Mouse (Mus musculus) forebrain, embryonic 15.5 days (tissue): ENCODE results near the gene Pvrig. TPM values are rescaled to one million over a fixed set of nuclear protein-coding genes. Genes with fewer than 3 reads are reported as not detected.
"Not testable (repeated sequence)": the region's sequence is repeated elsewhere in the genome, so short reads cannot be mapped to it uniquely, and the experiment has no call there.

Experiments
- ATAC-seq: fragments of 200-750 bp; cut with Nextera tagmentation; replicated peaks from 2 replicates; pipeline ENCODE4 v1.8.0; 2017; ENCODE audit warnings: mild to moderate bottlenecking, moderate TSS enrichment, moderate library complexity
- H3K27ac ChIP-seq: fragments of 300-500 bp; sonication (generic); replicated peaks from 2 replicates; pipeline ENCODE4 v1.5.1; 2015; ENCODE audit warnings: mild to moderate bottlenecking, inconsistent platforms
- H3K27me3 ChIP-seq: fragments of 300-500 bp; sonication (generic); 2 replicates; pipeline ENCODE4 v1.6.1; 2015; ENCODE audit warnings: inconsistent platforms
- H3K36me3 ChIP-seq: fragments of 300-500 bp; sonication (generic); 2 replicates; pipeline ENCODE4 v1.6.1; 2015; ENCODE audit warnings: mild to moderate bottlenecking, inconsistent platforms
- H3K4me1 ChIP-seq: fragments of 300-500 bp; sonication (generic); 2 replicates; pipeline ENCODE4 v1.6.1; 2015; ENCODE audit warnings: inconsistent platforms
- H3K4me2 ChIP-seq: fragments of 300-500 bp; sonication (generic); replicated peaks from 2 replicates; pipeline ENCODE4 v1.6.1; 2015; ENCODE audit warnings: mild to moderate bottlenecking, inconsistent platforms
- H3K4me3 ChIP-seq: fragments of 300-500 bp; sonication (generic); 2 replicates; pipeline ENCODE4 v1.5.1; 2015; ENCODE audit warnings: mild to moderate bottlenecking, inconsistent platforms
- H3K9ac ChIP-seq: fragments of 300-500 bp; sonication (generic); replicated peaks from 2 replicates; pipeline ENCODE4 v1.6.1; 2015; ENCODE audit warnings: mild to moderate bottlenecking, inconsistent platforms
- H3K9me3 ChIP-seq: fragments of 300-500 bp; sonication (generic); 2 replicates; pipeline ENCODE4 v1.6.1; 2016; ENCODE audit warnings: inconsistent platforms
- WGBS: fragments of 180-500 bp; shearing (Covaris S2); methylation state at CpG from one replicate; pipeline ENCODE4 v1.1.7; 2015; ENCODE audit warnings: mixed read lengths; 5-methylcytosine and 5-hydroxymethylcytosine counted together
- polyA plus RNA-seq: library from polyadenylated mRNA; unstranded; fragments of >200 nt; fragmentation: Nextera tagmentation; extraction: Ambion mirVana; gene quantifications from 2 replicates; pipeline ENCODE4 v1.2.1, GENCODE M21; 2015

The Pvrig gene
- polyA plus RNA-seq = not detected in 2 replicates

- no peaks in the 10 kb centered on the region for H3K9me3 ChIP-seq
- no peak within 1 kb of the TSS for H3K27ac ChIP-seq
- 81% methylated on average over 2 of the region's 2 CpGs for WGBS
- no peak within 1 kb of the TSS for H3K4me3 ChIP-seq
- H3K27me3 ChIP-seq = no peaks in the 10 kb centered on the region
- H3K36me3 ChIP-seq = no peaks in the 10 kb centered on the region
- no peak within 1 kb of the TSS for H3K9ac ChIP-seq
- ATAC-seq = no peak
- no peak within 1 kb of the TSS for H3K4me2 ChIP-seq
- no peaks in the 10 kb centered on the region for H3K4me1 ChIP-seq
Measured at GRCm38 (mm10) chr5:138341661-138342060, at the start of gene Pvrig. TSS of gene Pvrig (plus strand) at chr5:138341961.

GRCm38 (mm10) chr5:138294158-138294557, 47.6 kb upstream of the Pvrig start:
- H3K9me3 ChIP-seq = no peaks in the 10 kb centered on the region
- no peak overlapping the region for H3K4me2 ChIP-seq
- H3K36me3 ChIP-seq = no peaks in the 10 kb centered on the region
- no peaks in the 10 kb centered on the region for H3K4me1 ChIP-seq
- H3K4me3 ChIP-seq = no peak overlapping the region
- H3K27ac ChIP-seq = no peak overlapping the region
- ATAC-seq = no peak
- no peak overlapping the region for H3K9ac ChIP-seq
- H3K27me3 ChIP-seq = no peaks in the 10 kb centered on the region

GRCm38 (mm10) chr5:138299613-138300012, 42.1 kb upstream of the Pvrig start:
- ATAC-seq = no peak
- Histone ChIP-seq H3K4me3 (no peak overlapping the region), H3K9me3 (no peaks in the 10 kb centered on the region), H3K4me1 (no peaks in the 10 kb centered on the region), H3K27ac (no peak overlapping the region), H3K9ac (no peak overlapping the region), H3K4me2 (no peak overlapping the region), H3K27me3 (no peaks in the 10 kb centered on the region), H3K36me3 (no peaks in the 10 kb centered on the region)
- 89% methylated on average over 2 of the region's 2 CpGs for WGBS

- no peaks in the 10 kb centered on the region for H3K4me1 ChIP-seq
- 95% methylated on average over 3 of the region's 3 CpGs for WGBS
- no peaks in the 10 kb centered on the region for H3K36me3 ChIP-seq
- ATAC-seq = no peak
- H3K27me3 ChIP-seq = no peaks in the 10 kb centered on the region
- no peak overlapping the region for H3K4me2 ChIP-seq
- H3K4me3 ChIP-seq = no peak overlapping the region
- H3K9ac ChIP-seq = no peak overlapping the region
- H3K27ac ChIP-seq = no peak overlapping the region
- H3K9me3 ChIP-seq = no peaks in the 10 kb centered on the region
Measured at GRCm38 (mm10) chr5:138312795-138313194, 29.0 kb upstream of the Pvrig start.

- Histone ChIP-seq H3K36me3 (no peaks in the 10 kb centered on the region), H3K9ac (no peak overlapping the region), H3K4me3 (no peak overlapping the region), H3K9me3 (no peaks in the 10 kb centered on the region), H3K27me3 (no peaks in the 10 kb centered on the region), H3K4me2 (no peak overlapping the region), H3K4me1 (no peaks in the 10 kb centered on the region), H3K27ac (no peak overlapping the region)
- no peak for ATAC-seq
- WGBS = 84% methylated on average over 3 of the region's 3 CpGs
Measured at GRCm38 (mm10) chr5:138343216-138343615, 1.5 kb downstream of the Pvrig start.

- not testable (repeated sequence) for ATAC-seq, H3K4me3 ChIP-seq, H3K36me3 ChIP-seq, H3K4me2 ChIP-seq, H3K27me3 ChIP-seq, H3K4me1 ChIP-seq, H3K9me3 ChIP-seq, H3K27ac ChIP-seq, H3K9ac ChIP-seq
- 90% methylated on average over 7 of the region's 7 CpGs for WGBS
Measured at GRCm38 (mm10) chr5:138363208-138363607, 21.4 kb downstream of the Pvrig start.

GRCm38 (mm10) chr5:138365347-138365746, 23.6 kb downstream of the Pvrig start:
- H3K36me3 ChIP-seq, H3K27ac ChIP-seq, H3K4me2 ChIP-seq, H3K27me3 ChIP-seq, ATAC-seq, H3K4me3 ChIP-seq, H3K4me1 ChIP-seq, H3K9me3 ChIP-seq, H3K9ac ChIP-seq: not testable (repeated sequence)
- 94% methylated on average over 10 of the region's 10 CpGs for WGBS

Other genes with a start within 250 kb of the Pvrig start
- 113 and 118 TPM in 2 replicates for gene Zscan21, start 225.1 kb upstream of the Pvrig start, polyA plus RNA-seq
- gene Zfp113, start 186.2 kb upstream of the Pvrig start, polyA plus RNA-seq = 42.5 and 47.1 TPM in 2 replicates
- gene Cops6, start 180.9 kb upstream of the Pvrig start, polyA plus RNA-seq = 289 and 293 TPM in 2 replicates
- 29.5 and 29.6 TPM in 2 replicates for gene Ap4m1, start 170.0 kb upstream of the Pvrig start, polyA plus RNA-seq
- 188 and 191 TPM in 2 replicates for gene Mcm7, start 169.5 kb upstream of the Pvrig start, polyA plus RNA-seq
- 90.9 and 96.2 TPM in 2 replicates for gene Taf6, start 154.5 kb upstream of the Pvrig start, polyA plus RNA-seq
- gene Cnpy4, start 154.5 kb upstream of the Pvrig start, polyA plus RNA-seq = 34.7 and 36.8 TPM in 2 replicates
- gene Mblac1, start 147.6 kb upstream of the Pvrig start, polyA plus RNA-seq = 12.9 and 14.0 TPM in 2 replicates
- gene Nxpe5, start 116.1 kb upstream of the Pvrig start, polyA plus RNA-seq = not detected in 2 replicates
- gene Lamtor4, start 86.5 kb upstream of the Pvrig start, polyA plus RNA-seq = 75.3 and 84.8 TPM in 2 replicates
- gene BC037034, start 77.9 kb upstream of the Pvrig start, polyA plus RNA-seq = 12.9 and 14.0 TPM in 2 replicates
- 1.6 and 2.1 TPM in 2 replicates for gene Gal3st4, start 69.1 kb upstream of the Pvrig start, polyA plus RNA-seq
- 0.04 and 0.09 TPM in 2 replicates for gene Gm43720, start 62.0 kb upstream of the Pvrig start, polyA plus RNA-seq
- 177 and 189 TPM in 2 replicates for gene Gpc2, start 62.0 kb upstream of the Pvrig start, polyA plus RNA-seq
- 4.4 and 4.6 TPM in 2 replicates for gene Stag3, start 61.7 kb upstream of the Pvrig start, polyA plus RNA-seq
- 73.6 and 75.8 TPM in 2 replicates for gene Zfp157, start 99.5 kb downstream of the Pvrig start, polyA plus RNA-seq
- gene 1700123K08Rik, start 222.8 kb downstream of the Pvrig start, polyA plus RNA-seq = not detected in 2 replicates